Mouse (Mus musculus) heart, postnatal 25 days (tissue): ENCODE measurements at regions not wholly inside any gene's neighbourhood (a gene's known extent, or its start where the extent isn't known, plus 50 kb on each side); places are given as distances from the start of the nearest gene placed in this dataset.
A peak's percentile ranks its signal among the peaks of the same experiment; 100 is the strongest.

Source experiments
- DNase-seq: peaks from one replicate; pipeline ENCODE4 v3.0.0; 2022; ENCODE audit warnings: low spot score
- intact Hi-C: fragments of 180-260 bp; cut with DNase I; formaldehyde crosslinking; loops from one replicate; pipeline ENCODE4 v1.15.1; 2025

GRCm38 (mm10) chr5:4530236-4531067, 227.4 kb downstream of the Fzd1 start:
- intact Hi-C loops, result no loop called here
- peak; percentile 13 for DNase-seq

GRCm38 (mm10) chr5:4526042-4526815, 231.6 kb downstream of the Fzd1 start:
- intact Hi-C loops, result no loop called here
- DNase-seq, result no peak

DNA sequence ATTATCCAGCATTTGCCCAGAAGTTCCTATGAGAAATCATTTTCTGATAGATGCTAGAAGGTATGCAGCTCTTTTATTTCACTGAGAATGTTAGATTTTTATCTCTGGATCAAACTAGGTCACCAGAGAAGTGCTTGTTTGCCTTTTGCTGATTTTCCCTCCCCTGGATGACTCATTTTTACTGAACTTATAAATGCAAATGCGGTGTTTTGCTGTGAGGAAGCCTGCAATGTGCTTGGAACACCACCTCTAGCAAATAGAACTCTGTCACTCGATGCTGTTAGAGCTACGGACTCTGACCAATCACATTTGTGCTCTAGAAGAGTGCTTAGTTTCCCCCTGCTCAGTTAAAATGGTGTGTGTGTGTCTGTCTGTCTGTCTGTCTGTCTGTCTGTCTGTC, 257.2 kb downstream of the Fzd1 start:
- intact Hi-C loops, result no loop called here
- no peak for DNase-seq

DNA sequence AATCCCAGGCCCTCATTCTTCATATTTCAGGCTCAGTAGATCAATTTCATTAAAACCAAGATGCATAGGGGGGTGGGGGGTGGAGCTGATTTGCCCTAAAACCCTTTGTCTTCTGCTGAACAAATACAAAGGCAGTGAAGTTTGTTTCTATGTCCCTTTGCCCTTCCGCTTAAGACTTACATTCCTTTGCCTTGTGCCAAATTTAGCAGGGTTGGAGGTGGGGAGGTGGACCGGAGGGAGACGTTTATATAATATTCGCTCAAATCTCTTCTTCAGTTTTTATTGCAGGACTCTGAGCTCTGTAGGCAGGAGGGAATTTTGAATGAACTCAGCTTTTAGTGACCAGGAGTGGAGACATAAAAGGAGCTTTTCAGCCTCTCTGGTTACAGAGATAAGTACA, 258.8 kb downstream of the Fzd1 start:
- DNase-seq, result no peak
- intact Hi-C loops, result loop anchor here (10.0 kb wide), 1 partner anchor 256 kb away; the partner anchor contains the start of gene Fzd1

DNA sequence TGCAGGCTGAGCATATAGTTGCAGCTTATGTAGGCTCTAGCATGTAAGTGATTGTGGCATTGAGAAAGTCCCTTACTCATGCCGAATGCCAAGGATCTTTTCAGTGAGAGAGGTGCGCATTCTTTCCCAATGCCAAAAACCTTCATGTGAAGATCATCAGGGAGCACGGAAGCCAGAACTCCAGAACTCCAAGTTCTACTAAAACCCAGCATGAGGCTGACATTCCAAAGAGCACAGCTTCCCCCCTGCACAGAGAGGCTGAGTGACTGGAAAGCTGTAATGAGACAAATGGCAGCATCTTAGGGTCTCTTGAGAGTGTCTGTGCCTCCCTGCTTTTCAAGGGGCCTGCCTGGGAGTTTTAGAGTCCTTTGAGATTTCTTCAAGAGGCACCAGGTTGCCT, 259.4 kb downstream of the Fzd1 start:
- intact Hi-C loops, result loop anchor here (10.0 kb wide), 1 partner anchor 256 kb away; the partner anchor contains the start of gene Fzd1
- DNase-seq, result no peak

GRCm38 (mm10) chr5:4496907-4497200, 261.0 kb downstream of the Fzd1 start:
- intact Hi-C loops, result loop anchor here (10.0 kb wide), 1 partner anchor 258 kb away; the partner anchor contains the start of gene Fzd1
- DNase-seq, result no peak

DNA sequence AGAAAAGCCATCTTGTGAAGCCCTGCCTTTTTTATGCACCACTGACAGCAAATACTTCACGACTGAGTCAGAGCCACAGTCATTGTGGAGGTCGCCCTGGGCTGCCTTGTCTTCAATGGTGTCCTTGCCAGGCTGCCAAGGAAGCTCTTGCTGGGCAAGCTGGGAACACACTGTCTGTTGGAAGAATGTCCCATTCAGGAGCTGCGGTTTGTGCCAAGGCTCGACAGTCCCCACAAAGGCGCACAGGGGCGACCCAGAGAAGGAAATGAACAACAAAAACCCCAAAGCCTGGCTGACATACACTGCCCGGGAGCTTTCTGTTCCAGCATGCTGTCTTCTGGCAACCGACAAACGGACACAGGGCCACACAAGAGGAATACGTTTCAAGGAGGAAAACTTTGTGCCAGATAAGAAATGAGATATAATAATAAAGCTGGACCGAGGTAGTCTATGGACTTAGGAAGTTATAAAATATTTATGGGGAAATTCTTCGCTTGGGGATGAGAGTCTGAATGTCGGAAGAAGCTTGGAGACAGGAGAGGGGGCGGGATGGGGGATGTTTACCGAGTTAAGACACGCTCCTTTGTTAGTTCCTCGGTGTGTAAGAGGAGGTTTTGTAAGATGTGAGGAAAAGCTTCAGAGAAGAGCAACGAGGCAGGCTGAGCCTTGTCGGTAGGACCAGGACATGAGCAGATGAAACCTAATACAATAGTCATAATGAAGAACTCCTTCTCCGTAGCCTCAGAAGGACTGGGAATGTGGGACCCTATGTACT, 261.5 kb downstream of the Fzd1 start:
- DNase-seq, result peak; percentile 19
- intact Hi-C loops, result loop anchor here (10.0 kb wide), 1 partner anchor 258 kb away; the partner anchor contains the start of gene Fzd1

GRCm38 (mm10) chr5:4495482-4495881, 262.4 kb downstream of the Fzd1 start:
- intact Hi-C loops, result loop anchor here (10.0 kb wide), 1 partner anchor 259 kb away; the partner anchor contains the start of gene Fzd1
- DNase-seq, result no peak

- intact Hi-C loops, result no loop called here
- DNase-seq, result no peak
These were observed 271.3 kb downstream of the Fzd1 start for GRCm38 (mm10) chr5:4486391-4487132.

DNA sequence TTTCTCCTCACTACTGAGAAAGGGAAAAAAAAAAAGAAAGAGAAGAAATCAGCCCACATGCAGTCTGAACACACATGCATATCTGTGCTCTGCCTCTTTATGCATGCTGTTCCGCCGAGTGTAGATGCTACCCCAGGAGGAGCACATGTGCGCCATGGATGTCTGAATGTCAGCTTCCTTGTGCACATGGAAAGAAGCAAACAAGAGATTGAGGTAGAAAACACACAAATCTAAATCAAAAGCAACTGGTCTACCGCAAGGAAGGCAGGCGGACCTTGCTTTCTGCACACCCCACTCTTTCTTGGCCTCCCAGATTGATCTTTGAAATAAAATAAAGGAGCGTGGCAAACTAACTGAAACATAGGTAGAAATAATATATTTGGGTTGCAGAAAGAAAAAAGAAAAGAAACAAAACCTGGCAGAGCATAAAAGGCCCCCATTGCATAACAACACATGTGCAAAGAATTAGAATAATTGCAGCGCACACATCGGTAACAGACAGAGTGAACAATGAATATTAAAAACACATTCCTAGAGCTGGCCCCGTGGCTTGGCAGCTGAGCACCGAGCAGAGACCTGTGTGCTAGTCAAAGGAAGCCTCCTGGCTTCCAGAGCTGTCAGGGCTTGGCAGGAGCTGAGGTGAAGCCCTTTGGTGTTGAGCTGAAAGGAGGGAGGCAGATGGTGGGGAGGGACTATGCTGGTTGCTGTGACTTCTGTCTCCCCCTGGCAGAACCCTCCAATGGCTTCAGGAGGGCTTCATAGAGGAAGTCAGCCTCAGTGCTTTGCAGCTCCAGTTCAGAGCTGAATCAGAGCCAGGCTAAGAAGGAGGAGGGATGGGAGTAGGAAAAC, 272.1 kb downstream of the Fzd1 start:
- DNase-seq, result no peak
- intact Hi-C loops, result no loop called here

DNA sequence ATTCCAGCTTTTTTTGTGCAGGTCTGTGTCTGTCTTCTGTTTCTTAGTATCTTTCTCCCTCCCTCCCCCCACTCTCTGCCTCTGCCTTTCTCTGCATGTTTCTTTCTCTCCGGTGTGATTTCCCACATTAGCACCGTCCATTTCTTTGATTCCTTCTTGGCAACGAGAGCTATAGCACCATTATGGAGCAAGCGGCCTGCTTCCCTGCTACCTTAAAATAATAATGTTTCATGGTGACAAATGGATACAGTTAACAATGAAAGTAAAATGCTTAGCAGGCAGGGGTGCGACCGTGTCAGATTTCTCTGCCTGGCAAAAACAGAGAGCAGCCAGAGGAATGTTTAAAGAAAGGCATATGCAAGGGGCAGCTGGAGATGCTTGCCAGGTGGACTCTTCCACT, 273.1 kb downstream of the Fzd1 start:
- intact Hi-C loops, result no loop called here
- no peak for DNase-seq

GRCm38 (mm10) chr5:4484151-4484550, 273.7 kb downstream of the Fzd1 start:
- no peak for DNase-seq
- intact Hi-C loops, result no loop called here

DNA sequence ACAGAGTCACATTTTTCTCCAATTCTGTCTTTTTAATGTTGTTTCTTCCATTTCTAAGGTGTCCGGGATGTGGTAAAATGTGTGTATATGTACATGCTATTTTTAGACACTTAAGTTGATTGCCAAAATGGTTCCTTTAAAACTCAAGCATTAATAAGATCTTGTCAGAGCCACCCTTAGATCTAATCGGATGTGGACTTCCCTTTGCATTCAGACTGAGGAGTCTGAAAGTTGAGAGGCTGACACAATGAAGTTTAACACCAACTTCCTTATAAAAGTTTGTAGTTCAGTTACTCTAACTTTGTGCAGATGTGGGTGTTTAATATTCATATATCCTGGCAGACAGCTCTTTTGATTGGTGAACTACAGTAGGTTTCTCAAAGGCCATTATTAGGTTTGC, 282.1 kb downstream of the Mterf1b start:
- intact Hi-C loops, result no loop called here
- DNase-seq, result no peak
